Mouse (Mus musculus): ENCODE data around the gene Tapt1.

DNA sequence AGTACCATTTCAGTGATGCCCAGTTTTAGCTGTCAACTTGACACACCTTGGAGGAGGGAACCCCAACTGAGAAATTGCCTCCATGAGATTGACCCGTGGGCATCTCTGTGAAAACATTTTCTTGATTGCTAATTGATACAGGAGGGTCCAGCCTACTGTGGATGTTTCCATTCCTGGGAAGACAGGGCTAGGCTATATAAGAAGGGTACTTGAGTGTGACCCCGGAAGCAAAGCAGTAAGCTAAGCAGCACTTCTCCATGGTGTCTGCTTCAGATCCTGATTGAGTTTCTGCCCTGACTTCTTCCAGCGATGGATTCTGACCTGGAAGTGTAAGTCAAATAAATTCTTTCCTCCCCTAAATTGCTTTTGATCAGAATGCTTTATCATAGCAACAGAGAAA, 30.1 kb upstream of the Tapt1 start:
- no peak for TF ChIP-seq CTCF (IDR thresholded peaks at IDR 0.05; ENCODE audit: low read depth, low read length)
- no peak for TF ChIP-seq POLR2A (IDR thresholded peaks at IDR 0.05; ENCODE audit: insufficient read depth, low read length)
